Mouse (Mus musculus) embryonic fibroblast, embryonic 13.5 days (primary cell): Measurements from ENCODE around the gene Hist1h2an. TPM values are rescaled to one million over a fixed set of nuclear protein-coding genes. Genes with fewer than 3 reads are reported as not detected.

ENCODE experiments used
- H3K27ac ChIP-seq: 2 replicates; pipeline ENCODE4 v1.5.1; 2012; ENCODE audit warnings: low read length, control low read depth, inconsistent platforms; ENCODE audit not compliant: insufficient read depth
- H3K4me1 ChIP-seq: 2 replicates; pipeline ENCODE4 v1.6.1; 2011; ENCODE audit warnings: low read length; ENCODE audit not compliant: control insufficient read depth, insufficient read depth
- H3K4me3 ChIP-seq: 2 replicates; pipeline ENCODE4 v1.5.1; 2011; ENCODE audit warnings: mild to moderate bottlenecking, control low read depth, low read length; ENCODE audit not compliant: insufficient read depth
- CTCF ChIP-seq: IDR thresholded peaks from 2 replicates; pipeline ENCODE4 v1.5.1; 2011; ENCODE audit warnings: mild to moderate bottlenecking, control low read depth, low read length, moderate library complexity, borderline replicate concordance; ENCODE audit not compliant: insufficient read depth
- POLR2A ChIP-seq: IDR thresholded peaks from 2 replicates; pipeline ENCODE4 v1.6.1; 2011; ENCODE audit warnings: low read depth, mild to moderate bottlenecking, control low read depth, low read length, moderate library complexity
- polyA plus RNA-seq: library from polyadenylated mRNA; stranded (reverse); fragments of >200 nt; gene quantifications from 2 replicates; pipeline ENCODE4 v1.2.4, GENCODE M21; 2011; ENCODE audit warnings: low read depth; ENCODE audit not compliant: missing spikeins, insufficient read length

The Hist1h2an gene
- polyA plus RNA-seq, 1 experiment: not detected

- Histone ChIP-seq H3K4me3 (no peak overlapping the region), H3K4me1 (no peaks in the 10 kb centered on the region), H3K27ac (no peak overlapping the region)
- no peak for TF ChIP-seq POLR2A
- TF ChIP-seq CTCF: no peak
These were observed 8.6 kb upstream of the Hist1h2an start for GRCm38 (mm10) chr13:21795584-21795983.

- H3K27ac ChIP-seq: no peak overlapping the region
- TF ChIP-seq CTCF (no peak), POLR2A (no peak)
- no peak overlapping the region for H3K4me3 ChIP-seq
- H3K4me1 ChIP-seq: no peaks in the 10 kb centered on the region
These were observed 3.7 kb upstream of the Hist1h2an start for GRCm38 (mm10) chr13:21790601-21791283.

- no peak overlapping the region for H3K4me3 ChIP-seq
- TF ChIP-seq CTCF: no peak
- no peak for TF ChIP-seq POLR2A
- H3K27ac ChIP-seq: no peak overlapping the region
- no peaks in the 10 kb centered on the region for H3K4me1 ChIP-seq
These were observed 2.9 kb upstream of the Hist1h2an start for GRCm38 (mm10) chr13:21789925-21790324.

GRCm38 (mm10) chr13:21787760-21788593, 959 bp upstream of the Hist1h2an start:
- no peaks in the 10 kb centered on the region for H3K4me1 ChIP-seq
- TF ChIP-seq CTCF (no peak), POLR2A (no peak; the same call in 1 of the 2 replicates)
- H3K27ac ChIP-seq: peak overlapping the region; percentile 85
- peak overlapping the region; percentile 19; the same call in 1 of the 2 replicates for H3K4me3 ChIP-seq

GRCm38 (mm10) chr13:21786189-21786898, 674 bp downstream of the Hist1h2an start:
- peak overlapping the region; percentile 7; the same call in 1 of the 2 replicates for H3K4me3 ChIP-seq
- H3K27ac ChIP-seq: peak overlapping the region; percentile 66
- peak; percentile 79 for TF ChIP-seq POLR2A
- no peak for TF ChIP-seq CTCF

GRCm38 (mm10) chr13:21784311-21784710, 2.7 kb downstream of the Hist1h2an start:
- Histone ChIP-seq H3K4me3 (no peak overlapping the region), H3K27ac (peak overlapping the region; percentile 91), H3K4me1 (no peaks in the 10 kb centered on the region)
- TF ChIP-seq POLR2A: no peak
- no peak for TF ChIP-seq CTCF

More at GRCm38 (mm10) chr13:21786189-21786898, 674 bp downstream of the Hist1h2an start:
- H3K4me1 ChIP-seq: no peaks in the 10 kb centered on the region

GRCm38 (mm10) chr13:21783734-21784161, 3.3 kb downstream of the Hist1h2an start:
- no peak for TF ChIP-seq POLR2A
- no peak for TF ChIP-seq CTCF
- Histone ChIP-seq H3K4me3 (no peak overlapping the region), H3K4me1 (no peaks in the 10 kb centered on the region), H3K27ac (peak overlapping the region; percentile 91)

GRCm38 (mm10) chr13:21783255-21783617, 3.8 kb downstream of the Hist1h2an start, which contains the start of gene Hist1h3i:
Gene Hist1h3i (minus strand): TSS chr13:21783370.
- Histone ChIP-seq H3K27ac (peak within 1 kb of the TSS; percentile 96), H3K4me3 (peak within 1 kb of the TSS; percentile 46), H3K4me1 (no peaks in the 10 kb centered on the region)
- TF ChIP-seq CTCF (no peak), POLR2A (no peak; the same call in none of the 2 replicates)
